Mouse (Mus musculus): ENCODE data around the gene Cyth3.

The Cyth3 gene

GRCm38 (mm10) chr5:143712011-143712800 lies 90.0 kb downstream of the Cyth3 start:
- DNase-seq, result no peak

- no peak for DNase-seq
Measured at GRCm38 (mm10) chr5:143721962-143722361, 99.7 kb downstream of the Cyth3 start.

- DNase-seq, result no peak
Measured at GRCm38 (mm10) chr5:143730915-143731314, 108.7 kb downstream of the Cyth3 start.

GRCm38 (mm10) chr5:143731483-143732112 lies 109.4 kb downstream of the Cyth3 start:
- DNase-seq, result peak; percentile 5

- peak; percentile 97 for DNase-seq
Measured at GRCm38 (mm10) chr5:143732180-143732891, 110.1 kb downstream of the Cyth3 start, which contains the start of gene Usp42. Gene Usp42 (minus strand): TSS chr5:143732280.

GRCm38 (mm10) chr5:143749630-143750208 lies 127.5 kb downstream of the Cyth3 start:
- DNase-seq, result no peak

GRCm38 (mm10) chr5:143755529-143756141 lies 133.4 kb downstream of the Cyth3 start:
- no peak for DNase-seq

GRCm38 (mm10) chr5:143757755-143758443 lies 135.7 kb downstream of the Cyth3 start:
- peak; percentile 93 for DNase-seq

- DNase-seq, result no peak
Measured at GRCm38 (mm10) chr5:143759554-143759953, 137.3 kb downstream of the Cyth3 start.

Data from lung, postnatal 36 days (tissue).